Mouse (Mus musculus) MEL (cell line): ENCODE measurements around the gene Ggta1.

Experiments
- CTCF ChIP-seq, 3 experiments: IDR thresholded peaks in 2 of 3; conservative IDR thresholded peaks in 1 of 3; 2 replicates each; pipeline ENCODE4 v1.5.1; 2011 to 2012; ENCODE audit warnings: low read length in 3 of 3, low read depth in 2 of 3, mild to moderate bottlenecking in 2 of 3, improper control_type of control experiment in 1 of 3, inconsistent platforms in 1 of 3, mixed read lengths in 1 of 3, moderate library complexity in 1 of 3; ENCODE audit not compliant: control insufficient read depth in 1 of 3, insufficient read depth in 1 of 3, poor library complexity in 1 of 3, severe bottlenecking in 1 of 3
- EP300 ChIP-seq, 2 experiments: IDR thresholded peaks; 2 replicates each; pipeline ENCODE4 v1.6.1; 2011; ENCODE audit warnings: improper control_type of control experiment in 2 of 2, low read length in 2 of 2, low read depth in 1 of 2, mild to moderate bottlenecking in 1 of 2
- MXI1 ChIP-seq: IDR thresholded peaks from 2 replicates; pipeline ENCODE4 v1.6.1; 2011; ENCODE audit warnings: mild to moderate bottlenecking, low read depth, low read length, improper control_type of control experiment
- POLR2A ChIP-seq, 2 experiments: IDR thresholded peaks; 2 replicates each; pipeline ENCODE4 v1.6.1; 2011 to 2012; ENCODE audit warnings: low read length in 2 of 2, mild to moderate bottlenecking in 2 of 2, control low read depth in 1 of 2, improper control_type of control experiment in 1 of 2, low read depth in 1 of 2, moderate library complexity in 1 of 2; ENCODE audit not compliant: control insufficient read depth in 1 of 2, insufficient read depth in 1 of 2, poor library complexity in 1 of 2
- RCOR1 ChIP-seq: IDR thresholded peaks from 2 replicates; pipeline ENCODE4 v1.6.1; 2012; ENCODE audit warnings: low read depth, mild to moderate bottlenecking, inconsistent platforms, low read length, improper control_type of control experiment
- ZC3H11A ChIP-seq: IDR thresholded peaks from 2 replicates; pipeline ENCODE4 v1.6.1; 2012; ENCODE audit warnings: low read depth, mild to moderate bottlenecking, inconsistent platforms, low read length, improper control_type of control experiment
- ZKSCAN1 ChIP-seq: IDR thresholded peaks from 2 replicates; pipeline ENCODE4 v1.6.1; 2012; ENCODE audit warnings: low read depth, mild to moderate bottlenecking, inconsistent platforms, low read length, improper control_type of control experiment, moderate library complexity

GRCm38 (mm10) chr2:35461971-35462787, 852 bp downstream of the Ggta1 start:
- TF ChIP-seq CTCF (IDR thresholded peaks at IDR 0.05 in 2 of 3, conservative IDR thresholded peaks at IDR 0.05 in 1 of 3; ENCODE audit: control insufficient read depth in 1 of 3, insufficient read depth in 1 of 3, low read depth in 2 of 3, low read length in 3 of 3, poor library complexity in 1 of 3, severe bottlenecking in 1 of 3) = no peak
- TF ChIP-seq MXI1 = peak; percentile 63
- TF ChIP-seq ZKSCAN1 = no peak
- peak in 1 of 2 experiments; percentile 44; a peak in 3 of 4 replicates for TF ChIP-seq POLR2A (IDR thresholded peaks at IDR 0.05; ENCODE audit: control insufficient read depth in 1 of 2, insufficient read depth in 1 of 2, low read depth in 1 of 2, low read length in 2 of 2, poor library complexity in 1 of 2)
- TF ChIP-seq ZC3H11A = no peak
- TF ChIP-seq EP300 (IDR thresholded peaks at IDR 0.05; ENCODE audit: low read depth in 1 of 2, low read length in 2 of 2) = 0 out of 4 replicates have a peak, but pooled peaks of 1 of the 2 experiments have one; percentile 25
- no peak for TF ChIP-seq RCOR1
